Mouse (Mus musculus) liver, embryonic 11.5 days (tissue): ENCODE results near the gene Pxmp2. TPM values are rescaled to one million over a fixed set of nuclear protein-coding genes. Genes with fewer than 3 reads are reported as not detected.

Experiments
- ATAC-seq: fragments of 200-750 bp; cut with Nextera tagmentation; replicated peaks from 2 replicates; pipeline ENCODE4 v1.8.0; 2017; ENCODE audit warnings: moderate number of reproducible peaks, mild to moderate bottlenecking, moderate TSS enrichment, moderate library complexity; ENCODE audit not compliant: low FRiP score
- DNase-seq: peaks from one replicate; pipeline ENCODE4 v3.0.0-alpha.2; 2017; ENCODE audit warnings: low spot score
- H3K27ac ChIP-seq: fragments of 300-500 bp; sonication (generic); 2 replicates; pipeline ENCODE4 v1.5.1; 2014; ENCODE audit warnings: mild to moderate bottlenecking, low read depth, low read length, control low read depth
- H3K27me3 ChIP-seq: fragments of 300-500 bp; sonication (generic); replicated peaks from 2 replicates; pipeline ENCODE4 v1.6.1; 2014; ENCODE audit warnings: low read length, mixed read lengths; ENCODE audit not compliant: control insufficient read depth, insufficient read depth
- H3K36me3 ChIP-seq: fragments of 300-500 bp; sonication (generic); 2 replicates; pipeline ENCODE4 v1.6.1; 2014; ENCODE audit warnings: mild to moderate bottlenecking, low read length, moderate library complexity, mixed read lengths; ENCODE audit not compliant: control insufficient read depth, insufficient read depth
- H3K4me1 ChIP-seq: fragments of 300-500 bp; sonication (generic); replicated peaks from 2 replicates; pipeline ENCODE4 v1.6.1; 2014; ENCODE audit warnings: low read length, mixed read lengths; ENCODE audit not compliant: control insufficient read depth, insufficient read depth
- H3K4me2 ChIP-seq: fragments of 300-500 bp; sonication (generic); 2 replicates; pipeline ENCODE4 v1.6.1; 2014; ENCODE audit warnings: mild to moderate bottlenecking, control low read depth, moderate library complexity
- H3K4me3 ChIP-seq: fragments of 300-500 bp; sonication (generic); 2 replicates; pipeline ENCODE4 v1.5.1; 2014; ENCODE audit warnings: low read depth, low read length, control low read depth
- H3K9ac ChIP-seq: fragments of 300-500 bp; sonication (generic); 2 replicates; pipeline ENCODE4 v1.6.1; 2014; ENCODE audit warnings: low read depth, low read length, control low read depth
- H3K9me3 ChIP-seq: fragments of 300-500 bp; sonication (generic); 2 replicates; pipeline ENCODE4 v1.6.1; 2016; ENCODE audit warnings: low read length, inconsistent platforms, mixed read lengths; ENCODE audit not compliant: control insufficient read depth
- WGBS: fragments of 180-500 bp; shearing (Covaris S2); extraction: QIAGEN DNeasy Blood & Tissue Kit; methylation state at CpG from one replicate; pipeline ENCODE4 v1.1.7; 2014; 5-methylcytosine and 5-hydroxymethylcytosine counted together
- polyA plus RNA-seq: library from polyadenylated mRNA; unstranded; fragments of >200 nt; fragmentation: Nextera tagmentation; extraction: Ambion mirVana; gene quantifications from 2 replicates; pipeline ENCODE4 v1.2.1, GENCODE M21; 2014

The Pxmp2 gene
- polyA plus RNA-seq, 1 experiment from 2014 or later: 27.2 TPM

DNA sequence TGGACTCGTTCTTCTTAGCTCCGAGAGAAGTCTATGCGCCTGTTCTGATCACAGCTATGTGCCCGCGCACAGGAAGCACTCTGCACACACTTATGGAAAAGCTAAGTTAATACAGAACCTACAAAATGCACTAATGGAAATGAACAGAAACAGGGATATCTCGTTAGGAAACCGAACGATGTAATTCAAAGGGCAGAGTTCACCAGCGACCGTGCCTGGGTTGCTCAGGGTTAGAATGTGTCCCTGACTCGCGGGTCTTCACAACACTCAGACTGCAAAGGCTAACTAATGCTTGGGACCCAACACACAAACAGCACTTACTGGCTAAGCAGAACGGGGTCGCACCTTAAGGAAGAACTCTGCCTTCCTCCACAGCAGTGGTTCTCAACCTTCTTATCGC lies 830 bp downstream of the Pxmp2 start:
- Histone ChIP-seq H3K4me2 (peak overlapping the region; percentile 95), H3K27ac (0 out of 2 replicates have a peak overlapping the region, but pooled peaks have one; percentile 8), H3K4me3 (peak overlapping the region; percentile 77), H3K36me3 (peaks cover 8% of the 10 kb centered on the region), H3K4me1 (peaks cover 2% of the 10 kb centered on the region), H3K9ac (peak overlapping the region; percentile 92), H3K9me3 (no peaks in the 10 kb centered on the region), H3K27me3 (no peaks in the 10 kb centered on the region)
- ATAC-seq (peak; percentile 4; the same call in 1 of the 2 replicates), DNase-seq (no peak)
- 3% methylated on average over 15 of the region's 15 CpGs for WGBS

DNA sequence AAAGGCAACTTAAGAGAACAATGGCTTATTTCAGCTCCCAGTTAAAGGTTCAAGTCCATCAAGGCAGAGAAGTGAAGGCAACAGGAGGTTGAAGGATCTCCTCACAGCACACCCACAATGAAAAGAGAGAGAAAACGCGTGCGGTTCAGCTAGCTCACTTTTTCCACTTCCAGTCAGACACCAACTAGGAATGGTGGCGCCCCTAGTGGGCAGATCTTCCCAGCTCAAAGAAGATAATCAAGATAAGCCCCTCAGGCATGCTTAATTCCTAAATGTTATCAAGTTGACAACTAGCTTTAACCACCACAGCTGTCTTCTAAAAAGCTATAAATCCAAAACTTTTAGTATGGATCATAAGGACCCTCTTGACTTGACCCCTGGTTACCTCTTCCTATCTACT lies 1.4 kb downstream of the Pxmp2 start:
- Histone ChIP-seq H3K36me3 (peaks cover 5% of the 10 kb centered on the region), H3K9me3 (no peaks in the 10 kb centered on the region), H3K4me2 (peak overlapping the region; percentile 95), H3K9ac (peak overlapping the region; percentile 92), H3K27ac (0 out of 2 replicates have a peak overlapping the region, but pooled peaks have one; percentile 8), H3K4me1 (peaks cover 2% of the 10 kb centered on the region), H3K27me3 (no peaks in the 10 kb centered on the region), H3K4me3 (peak overlapping the region; percentile 77)
- WGBS: 3% methylated on average over 4 of the region's 4 CpGs
- no peak for ATAC-seq
- peak; percentile 53 for DNase-seq

DNA sequence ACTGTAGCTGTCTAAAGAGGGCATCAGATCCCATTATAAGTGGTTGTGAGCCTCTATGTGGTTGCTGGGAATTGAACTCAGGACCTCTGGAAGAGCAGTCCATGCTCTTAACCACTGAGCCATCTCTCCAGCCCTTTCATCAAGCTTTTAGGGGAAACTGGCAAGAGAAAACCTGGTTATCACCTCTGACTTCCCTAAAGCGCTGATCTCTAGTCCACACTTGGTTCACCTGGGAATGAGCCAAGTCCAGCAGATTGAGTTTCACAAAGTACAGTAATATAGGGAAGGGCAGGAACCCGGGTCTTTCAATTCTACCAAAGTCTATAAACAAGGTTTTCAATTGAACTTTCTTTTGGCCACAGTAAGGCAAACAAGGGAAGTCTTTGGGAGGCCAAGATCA lies 4.0 kb downstream of the Pxmp2 start:
- Histone ChIP-seq H3K4me2 (no peak overlapping the region), H3K27me3 (no peaks in the 10 kb centered on the region), H3K9ac (no peak overlapping the region), H3K4me3 (no peak overlapping the region), H3K9me3 (no peaks in the 10 kb centered on the region), H3K36me3 (no peaks in the 10 kb centered on the region), H3K4me1 (peaks cover under 1% of the 10 kb centered on the region), H3K27ac (no peak overlapping the region)
- ATAC-seq (no peak), DNase-seq (no peak)
- 75% methylated on average over 2 of the region's 2 CpGs for WGBS

DNA sequence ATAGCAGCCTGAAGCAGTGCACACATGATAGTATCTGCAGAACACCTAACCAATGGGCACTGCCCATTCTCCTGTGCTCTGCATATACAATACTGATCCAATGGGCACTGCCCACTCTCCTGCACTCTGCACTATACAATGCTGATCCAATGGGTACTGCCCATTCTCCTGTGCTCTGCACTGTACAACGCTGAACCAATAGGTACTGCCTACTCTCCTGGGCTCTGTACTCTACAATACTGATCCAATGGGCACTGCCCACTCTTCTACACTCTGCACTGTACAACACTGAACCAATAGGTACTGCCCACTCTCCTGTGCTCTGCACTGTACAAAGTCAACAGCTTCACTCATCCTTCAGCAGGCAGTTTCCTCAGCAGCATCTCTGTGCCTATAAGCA lies 9.1 kb downstream of the Pxmp2 start:
- no peak for DNase-seq
- no peaks in the 10 kb centered on the region; the same call in 1 of the 2 replicates for H3K36me3 ChIP-seq
- H3K4me2 ChIP-seq: no peak overlapping the region
- H3K27ac ChIP-seq: no peak overlapping the region
- H3K4me1 ChIP-seq: peaks cover 2% of the 10 kb centered on the region; the same call in 1 of the 2 replicates
- peak; percentile 19; the same call in 1 of the 2 replicates for ATAC-seq
- 92% methylated on average over 1 of the region's 1 CpGs for WGBS
- no peak overlapping the region for H3K9ac ChIP-seq
- no peaks in the 10 kb centered on the region for H3K9me3 ChIP-seq
- H3K4me3 ChIP-seq: no peak overlapping the region
- no peaks in the 10 kb centered on the region for H3K27me3 ChIP-seq

DNA sequence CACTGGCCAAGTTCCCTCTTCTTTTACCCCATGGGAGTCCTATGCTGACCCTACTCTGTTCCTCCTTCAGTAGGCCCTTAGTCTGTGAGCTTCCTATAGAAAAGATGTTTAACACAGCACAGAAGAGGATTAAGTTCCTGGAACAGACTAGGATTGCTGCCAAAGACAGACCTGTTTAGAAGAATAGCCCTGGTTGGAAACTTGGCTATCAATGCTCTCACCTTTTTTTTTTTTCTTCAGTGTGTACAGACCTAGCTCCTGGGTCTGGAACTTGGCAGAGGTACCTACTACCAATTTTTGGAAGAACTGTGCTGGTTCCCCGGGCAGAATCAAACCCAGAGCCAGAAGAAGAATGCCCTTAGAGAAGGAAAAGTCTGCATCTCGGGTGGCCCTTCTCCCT lies 9.6 kb downstream of the Pxmp2 start:
- Histone ChIP-seq H3K27me3 (no peaks in the 10 kb centered on the region), H3K4me3 (no peak overlapping the region), H3K4me1 (peaks cover 2% of the 10 kb centered on the region; the same call in 1 of the 2 replicates), H3K27ac (no peak overlapping the region), H3K36me3 (no peaks in the 10 kb centered on the region; the same call in 1 of the 2 replicates), H3K4me2 (no peak overlapping the region), H3K9me3 (no peaks in the 10 kb centered on the region), H3K9ac (no peak overlapping the region)
- no peak for ATAC-seq
- 69% methylated on average over 2 of the region's 2 CpGs for WGBS
- DNase-seq: no peak

DNA sequence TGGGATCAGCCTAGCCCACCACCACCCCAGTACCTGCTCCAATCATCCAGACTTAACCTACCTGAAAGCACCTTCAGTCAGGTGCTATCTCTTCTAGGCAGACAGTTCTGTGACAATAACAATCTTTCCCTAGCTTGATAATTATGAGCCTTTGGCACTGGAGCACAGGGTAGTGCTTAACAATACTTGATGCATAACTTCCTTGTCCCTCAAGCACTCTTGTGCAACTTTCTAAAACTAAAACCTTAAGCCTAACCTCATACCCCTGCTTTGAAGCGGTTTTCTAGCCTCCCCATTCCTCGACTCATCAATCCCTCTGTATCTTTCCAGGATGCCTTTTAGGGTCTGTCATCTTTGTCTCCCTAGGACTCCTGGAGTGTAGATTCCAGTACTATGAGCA lies 11.1 kb downstream of the Pxmp2 start:
- Histone ChIP-seq H3K9me3 (no peaks in the 10 kb centered on the region), H3K27ac (no peak overlapping the region), H3K4me2 (no peak overlapping the region), H3K9ac (no peak overlapping the region), H3K4me3 (no peak overlapping the region), H3K27me3 (no peaks in the 10 kb centered on the region), H3K36me3 (no peaks in the 10 kb centered on the region; the same call in 1 of the 2 replicates), H3K4me1 (peaks cover 2% of the 10 kb centered on the region; the same call in 1 of the 2 replicates)
- WGBS: 67% methylated on average over 2 of the region's 2 CpGs
- ATAC-seq (no peak), DNase-seq (no peak)

DNA sequence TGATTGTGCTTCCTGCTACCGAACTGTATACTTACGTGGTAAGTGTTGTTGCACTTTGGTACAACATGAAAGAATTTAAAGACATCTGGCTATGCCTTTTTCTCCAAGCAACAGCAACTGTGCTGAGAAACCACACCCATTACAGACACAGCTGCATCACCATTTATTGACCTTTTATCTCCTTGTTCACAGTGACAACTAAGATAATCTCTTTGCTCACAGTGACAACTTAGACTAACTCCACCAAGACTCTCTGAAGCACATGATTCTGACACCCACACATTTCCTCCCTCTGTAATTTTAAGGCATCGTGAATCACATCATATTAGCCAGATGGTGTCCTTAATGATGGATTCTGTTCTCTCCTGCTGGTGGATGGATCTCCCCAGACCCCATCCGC lies 11.8 kb downstream of the Pxmp2 start:
- Histone ChIP-seq H3K9ac (no peak overlapping the region), H3K9me3 (no peaks in the 10 kb centered on the region), H3K4me2 (no peak overlapping the region), H3K4me3 (no peak overlapping the region), H3K27ac (no peak overlapping the region), H3K27me3 (no peaks in the 10 kb centered on the region), H3K4me1 (peaks cover 2% of the 10 kb centered on the region; the same call in 1 of the 2 replicates), H3K36me3 (no peaks in the 10 kb centered on the region; the same call in 1 of the 2 replicates)
- no peak for DNase-seq
- ATAC-seq: no peak
- 79% methylated on average over 4 of the region's 4 CpGs for WGBS

DNA sequence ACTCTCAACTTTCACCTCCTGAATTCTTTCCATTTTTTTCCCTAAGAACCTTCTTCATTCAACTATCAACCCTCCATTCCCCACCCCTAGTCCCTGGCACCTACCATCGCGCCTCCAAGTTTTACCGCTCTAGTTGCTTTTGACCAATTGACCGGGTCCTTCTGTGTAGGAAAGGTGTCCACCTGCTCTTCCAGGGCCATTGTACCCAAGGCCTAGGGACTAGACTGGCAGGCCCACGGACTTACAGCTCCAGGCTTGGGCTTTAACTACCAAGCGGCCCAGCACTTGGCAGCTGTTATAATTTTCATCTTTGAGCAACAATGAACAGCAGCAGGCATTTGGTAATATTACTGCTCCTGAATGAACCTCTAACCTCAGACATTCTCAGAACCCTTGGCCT lies 15.7 kb downstream of the Pxmp2 start:
- Histone ChIP-seq H3K4me3 (no peak overlapping the region), H3K9me3 (no peaks in the 10 kb centered on the region), H3K4me2 (no peak overlapping the region), H3K27ac (no peak overlapping the region), H3K36me3 (peaks cover 14% of the 10 kb centered on the region), H3K27me3 (no peaks in the 10 kb centered on the region), H3K4me1 (peaks cover 10% of the 10 kb centered on the region), H3K9ac (no peak overlapping the region)
- WGBS: 93% methylated on average over 6 of the region's 6 CpGs
- DNase-seq (no peak), ATAC-seq (no peak)
